Mouse (Mus musculus) cortical plate, adult 2 months (tissue): ENCODE measurements at regions not wholly inside any gene's neighbourhood (a gene's known extent, or its start where the extent isn't known, plus 50 kb on each side); places are given as distances from the start of the nearest gene placed in this dataset.

ENCODE experiments used
- CTCF ChIP-seq: fragments of 200-500 bp; IDR thresholded peaks from 2 replicates; pipeline ENCODE4 v1.5.1; 2011; ENCODE audit warnings: mild to moderate bottlenecking, control low read depth, low read length; ENCODE audit not compliant: insufficient read depth; ENCODE audit errors: extremely low read depth
- POLR2A ChIP-seq: fragments of 200-500 bp; IDR thresholded peaks from 2 replicates; pipeline ENCODE4 v1.6.1; 2011; ENCODE audit warnings: mild to moderate bottlenecking, low read length, control low read depth; ENCODE audit not compliant: insufficient read depth; ENCODE audit errors: extremely low read depth

- no peak for TF ChIP-seq POLR2A
- TF ChIP-seq CTCF: no peak
These were observed 229.2 kb upstream of the Zeb2 start for GRCm38 (mm10) chr2:45346358-45346757.
